Mouse (Mus musculus) stomach, postnatal 0 days (tissue): ENCODE results near the gene Raly.

Source experiments
- CTCF ChIP-seq: IDR thresholded peaks from 2 replicates; pipeline ENCODE4 v1.5.1; 2016; ENCODE audit warnings: antibody characterized with exemption, low read depth, mild to moderate bottlenecking, moderate library complexity
- EP300 ChIP-seq: optimal IDR thresholded peaks from 2 replicates; pipeline ENCODE3; 2016; ENCODE audit warnings: antibody characterized with exemption

GRCm38 (mm10) chr2:154848086-154848485 lies 57.2 kb downstream of the Raly start:
- no peak for TF ChIP-seq CTCF
- no peak for TF ChIP-seq EP300
